Mouse (Mus musculus): ENCODE measurements around the gene Bbs12.

Bbs12 gene

GRCm38 (mm10) chr3:37328489-37328888 is 16.1 kb downstream of the Bbs12 start:
- DNase-seq = no peak

GRCm38 (mm10) chr3:37329963-37330362 is 17.6 kb downstream of the Bbs12 start:
- DNase-seq = no peak

GRCm38 (mm10) chr3:37331999-37332449 is 19.7 kb downstream of the Bbs12 start:
- no peak for DNase-seq

GRCm38 (mm10) chr3:37334053-37334452 is 21.7 kb downstream of the Bbs12 start:
- no peak for DNase-seq

GRCm38 (mm10) chr3:37341110-37341509 is 28.8 kb downstream of the Bbs12 start:
- DNase-seq = no peak

- no peak for DNase-seq
These were observed 30.5 kb downstream of the Bbs12 start for GRCm38 (mm10) chr3:37342811-37343210.

GRCm38 (mm10) chr3:37347671-37348070 is 35.3 kb downstream of the Bbs12 start:
- DNase-seq = no peak

GRCm38 (mm10) chr3:37348221-37349165 is 36.1 kb downstream of the Bbs12 start, which contains the start of gene Fgf2:
TSS of gene Fgf2 (plus strand) at chr3:37348346.
- no peak for DNase-seq

- no peak for DNase-seq
These were observed 36.8 kb downstream of the Bbs12 start for GRCm38 (mm10) chr3:37349166-37349548.

- DNase-seq = no peak
These were observed 38.0 kb downstream of the Bbs12 start for GRCm38 (mm10) chr3:37350386-37350785.

GRCm38 (mm10) chr3:37353951-37354481 is 41.7 kb downstream of the Bbs12 start:
- no peak for DNase-seq

- DNase-seq = no peak
These were observed 42.4 kb downstream of the Bbs12 start for GRCm38 (mm10) chr3:37354737-37355136.

- DNase-seq = no peak
These were observed 48.4 kb downstream of the Bbs12 start for GRCm38 (mm10) chr3:37360729-37361128.

- DNase-seq = no peak
These were observed 52.8 kb downstream of the Bbs12 start for GRCm38 (mm10) chr3:37365144-37365543.

- DNase-seq = no peak
These were observed 53.6 kb downstream of the Bbs12 start for GRCm38 (mm10) chr3:37365976-37366375.

GRCm38 (mm10) chr3:37366381-37367053 is 54.2 kb downstream of the Bbs12 start:
- no peak for DNase-seq

- DNase-seq = no peak
These were observed 58.1 kb downstream of the Bbs12 start for GRCm38 (mm10) chr3:37370407-37370806.

All from cerebellum, adult 11 months (tissue).